Mouse (Mus musculus) CH12.LX (cell line): Measurements from ENCODE around the gene Rpp25l. TPM values are rescaled to one million over a fixed set of nuclear protein-coding genes. Genes with fewer than 3 reads are reported as not detected.

ENCODE experiments used
- DNase-seq: peaks from one replicate; pipeline ENCODE4 v3.0.0-alpha.2; 2013; ENCODE audit errors: extremely low read depth
- H3K27ac ChIP-seq: 2 replicates; pipeline ENCODE4 v1.5.1; 2012; ENCODE audit warnings: low read depth, mild to moderate bottlenecking, control low read depth, moderate library complexity; ENCODE audit not compliant: insufficient read depth
- H3K27me3 ChIP-seq: replicated peaks from 2 replicates; pipeline ENCODE3; 2012; ENCODE audit warnings: inconsistent platforms
- H3K36me3 ChIP-seq, 2 experiments: replicated peaks in 1 of 2; 2 replicates each; pipeline versions ENCODE3 to v1.6.1; 2012; ENCODE audit warnings: inconsistent platforms in 1 of 2, low read length in 1 of 2, mild to moderate bottlenecking in 1 of 2, mixed read lengths in 1 of 2, moderate library complexity in 1 of 2; ENCODE audit not compliant: control insufficient read depth in 1 of 2, insufficient read depth in 1 of 2
- H3K4me1 ChIP-seq, 2 experiments: 2 replicates each; pipeline ENCODE4 v1.6.1; 2012; ENCODE audit warnings: inconsistent platforms in 1 of 2, moderate library complexity in 1 of 2; ENCODE audit not compliant: insufficient read depth in 2 of 2, control insufficient read depth in 1 of 2
- H3K4me2 ChIP-seq: 2 replicates; pipeline ENCODE4 v1.6.1; 2012; ENCODE audit warnings: low read depth, mild to moderate bottlenecking, control low read depth; ENCODE audit not compliant: poor library complexity, insufficient read depth, severe bottlenecking
- H3K4me3 ChIP-seq, 3 experiments: fragments of 150-350 bp in 1 of 3; sonication (generic) in 1 of 3; replicated peaks in 1 of 3; 2 replicates each; pipeline versions ENCODE3 to v1.5.1; 2011 to 2012; ENCODE audit warnings: low read depth in 2 of 3, low read length in 2 of 3, mild to moderate bottlenecking in 2 of 3, moderate library complexity in 2 of 3, control low read depth in 1 of 3, improper control_type of control experiment in 1 of 3, inconsistent platforms in 1 of 3, mixed read lengths in 1 of 3; ENCODE audit not compliant: poor library complexity in 1 of 3
- H3K79me2 ChIP-seq: replicated peaks from 2 replicates; pipeline ENCODE4 v1.6.1; 2012; ENCODE audit warnings: mild to moderate bottlenecking, moderate library complexity; ENCODE audit not compliant: control insufficient read depth, poor library complexity, insufficient read depth, severe bottlenecking; ENCODE audit errors: extremely low read depth
- H3K9ac ChIP-seq: 2 replicates; pipeline ENCODE4 v1.6.1; 2012; ENCODE audit warnings: low read depth, mild to moderate bottlenecking, control low read depth, moderate library complexity; ENCODE audit not compliant: insufficient read depth
- H3K9me3 ChIP-seq: replicated peaks from 2 replicates; pipeline ENCODE3; 2012; ENCODE audit warnings: low read length, inconsistent platforms, mixed read lengths
- BHLHE40 ChIP-seq: IDR thresholded peaks from 2 replicates; pipeline ENCODE4 v1.6.1; 2011; ENCODE audit warnings: mild to moderate bottlenecking, low read depth, low read length, improper control_type of control experiment
- CHD1 ChIP-seq: IDR thresholded peaks from 2 replicates; pipeline ENCODE4 v1.6.1; 2012; ENCODE audit warnings: low read depth, low read length, improper control_type of control experiment, inconsistent platforms
- CHD2 ChIP-seq: IDR thresholded peaks from 2 replicates; pipeline ENCODE4 v1.6.1; 2011; ENCODE audit warnings: low read length, improper control_type of control experiment
- CTCF ChIP-seq, 2 experiments: IDR thresholded peaks in 1 of 2; conservative IDR thresholded peaks in 1 of 2; 2 replicates each; pipeline ENCODE4 v1.5.1; 2011 to 2012; ENCODE audit warnings: low read depth in 2 of 2, low read length in 2 of 2, improper control_type of control experiment in 1 of 2, inconsistent platforms in 1 of 2, mild to moderate bottlenecking in 1 of 2, moderate library complexity in 1 of 2
- ELF1 ChIP-seq: IDR thresholded peaks from 2 replicates; pipeline ENCODE4 v1.6.1; 2014; ENCODE audit warnings: low read depth, mild to moderate bottlenecking, inconsistent platforms, low read length, improper control_type of control experiment
- EP300 ChIP-seq: IDR thresholded peaks from 2 replicates; pipeline ENCODE4 v1.6.1; 2011; ENCODE audit warnings: low read length, improper control_type of control experiment
- ETS1 ChIP-seq: conservative IDR thresholded peaks from 2 replicates; pipeline ENCODE4 v1.6.1; 2012; ENCODE audit warnings: low read depth, mild to moderate bottlenecking, inconsistent platforms, low read length, improper control_type of control experiment, moderate library complexity
- GABPA ChIP-seq: IDR thresholded peaks from 2 replicates; pipeline ENCODE4 v1.6.1; 2012; ENCODE audit warnings: low read depth, low read length, improper control_type of control experiment, inconsistent platforms; ENCODE audit not compliant: insufficient replicate concordance
- HCFC1 ChIP-seq: IDR thresholded peaks from 2 replicates; pipeline ENCODE4 v1.6.1; 2012; ENCODE audit warnings: low read depth, mild to moderate bottlenecking, inconsistent platforms, low read length, improper control_type of control experiment
- IRF4 ChIP-seq: IDR thresholded peaks from 2 replicates; pipeline ENCODE4 v1.6.1; 2014; ENCODE audit warnings: low read depth, mild to moderate bottlenecking, inconsistent platforms, low read length, improper control_type of control experiment
- JUN ChIP-seq: IDR thresholded peaks from 2 replicates; pipeline ENCODE4 v1.6.1; 2011; ENCODE audit warnings: low read depth, mild to moderate bottlenecking, low read length, improper control_type of control experiment, moderate library complexity; ENCODE audit not compliant: insufficient read depth
- JUND ChIP-seq: conservative IDR thresholded peaks from 2 replicates; pipeline ENCODE4 v1.6.1; 2011; ENCODE audit warnings: low read depth, low read length, improper control_type of control experiment
- MAZ ChIP-seq: IDR thresholded peaks from 2 replicates; pipeline ENCODE4 v1.6.1; 2012; ENCODE audit warnings: low read depth, mild to moderate bottlenecking, inconsistent platforms, low read length, improper control_type of control experiment, moderate library complexity
- MEF2A ChIP-seq: IDR thresholded peaks from 2 replicates; pipeline ENCODE4 v1.6.1; 2014; ENCODE audit warnings: low read depth, mild to moderate bottlenecking, inconsistent platforms, low read length, improper control_type of control experiment, borderline replicate concordance
- MXI1 ChIP-seq: IDR thresholded peaks from 2 replicates; pipeline ENCODE4 v1.6.1; 2011; ENCODE audit warnings: mild to moderate bottlenecking, low read depth, low read length, improper control_type of control experiment
- NELFE ChIP-seq: IDR thresholded peaks from 2 replicates; pipeline ENCODE4 v1.6.1; 2011; ENCODE audit warnings: low read depth, low read length, improper control_type of control experiment
- PAX5 ChIP-seq: IDR thresholded peaks from 2 replicates; pipeline ENCODE4 v1.6.1; 2012; ENCODE audit warnings: low read length, inconsistent platforms, mixed read lengths
- POLR2AphosphoS2 ChIP-seq: IDR thresholded peaks from 2 replicates; pipeline ENCODE4 v1.6.1; 2011; ENCODE audit warnings: low read depth, low read length, improper control_type of control experiment
- RCOR1 ChIP-seq: conservative IDR thresholded peaks from 2 replicates; pipeline ENCODE4 v1.6.1; 2012; ENCODE audit warnings: low read depth, mild to moderate bottlenecking, inconsistent platforms, low read length, improper control_type of control experiment
- TBP ChIP-seq: conservative IDR thresholded peaks from 2 replicates; pipeline ENCODE4 v1.6.1; 2011; ENCODE audit warnings: low read depth, low read length, improper control_type of control experiment
- TCF12 ChIP-seq: IDR thresholded peaks from 2 replicates; pipeline ENCODE4 v1.6.1; 2014; ENCODE audit warnings: low read depth, mild to moderate bottlenecking, inconsistent platforms, low read length, improper control_type of control experiment
- UBTF ChIP-seq: IDR thresholded peaks from 2 replicates; pipeline ENCODE4 v1.6.1; 2012; ENCODE audit warnings: low read depth, mild to moderate bottlenecking, inconsistent platforms, low read length, improper control_type of control experiment, moderate library complexity
- USF1 ChIP-seq: IDR thresholded peaks from 2 replicates; pipeline ENCODE4 v1.6.1; 2014; ENCODE audit warnings: low read depth, mild to moderate bottlenecking, inconsistent platforms, low read length, improper control_type of control experiment
- ZC3H11A ChIP-seq: IDR thresholded peaks from 2 replicates; pipeline ENCODE4 v1.6.1; 2012; ENCODE audit warnings: low read depth, mild to moderate bottlenecking, inconsistent platforms, low read length, improper control_type of control experiment
- ZKSCAN1 ChIP-seq: IDR thresholded peaks from 2 replicates; pipeline ENCODE4 v1.6.1; 2012; ENCODE audit warnings: low read depth, inconsistent platforms, low read length, improper control_type of control experiment, borderline replicate concordance
- ZMIZ1 ChIP-seq: IDR thresholded peaks from 2 replicates; pipeline ENCODE4 v1.6.1; 2012; ENCODE audit warnings: low read depth, mild to moderate bottlenecking, inconsistent platforms, low read length, improper control_type of control experiment
- ZNF384 ChIP-seq: IDR thresholded peaks from 2 replicates; pipeline ENCODE4 v1.6.1; 2012; ENCODE audit warnings: low read depth, low read length, improper control_type of control experiment, inconsistent platforms
- dilution Hi-C: fragments of 300-500 bp; cut with MboI; formaldehyde crosslinking; loops from 2 replicates; pipeline ENCODE4 v1.14.3; 2020; ENCODE audit warnings: low sequenced_read_pairs; ENCODE audit not compliant: extremely low pct_unique_long_range_greater_than_20kb, extremely low pct_ligation_motif_present
- in situ Hi-C: fragments of 300-500 bp; cut with MboI; formaldehyde crosslinking; loops from 3 replicates; pipeline ENCODE4 v1.14.3; 2019; ENCODE audit warnings: low sequenced_read_pairs, low pct_ligation_motif_present, low pct_unique_long_range_greater_than_20kb, mixed read lengths
- polyA plus RNA-seq: library from polyadenylated mRNA; unstranded; fragments of >175 nt; gene quantifications from 2 replicates; pipeline ENCODE4 v1.2.1, GENCODE M21; 2012; ENCODE audit warnings: low read depth; ENCODE audit not compliant: insufficient read length
- total RNA-seq, 2 experiments: library from RNA; depleted of rRNA; stranded (reverse); fragments of 300-350 nt in 1 of 2; fragments of >200 nt in 1 of 2; gene quantifications; 2 replicates each; pipeline ENCODE4 v1.2.3; 2012 to 2014

The Rpp25l gene
- total and polyA plus RNA-seq, 3 experiments = 48.1 to 72.8 (median 65.3) TPM

- no peak for DNase-seq
- Histone ChIP-seq H3K4me1 (peaks cover 0 to 11% of the 10 kb centered on the region in 2 experiments; a peak in 2 of 4 replicates), H3K9ac (no peak overlapping the region), H3K36me3 (peaks cover 13 to 45% of the 10 kb centered on the region in 2 experiments), H3K4me3 (no peak overlapping the region), H3K27me3 (no peaks in the 10 kb centered on the region), H3K79me2 (no peaks in the 10 kb centered on the region), H3K4me2 (no peak overlapping the region), H3K27ac (no peak overlapping the region), H3K9me3 (no peaks in the 10 kb centered on the region)
- dilution Hi-C loops (no loop called here), in situ Hi-C loops (no loop called here)
- TF ChIP-seq NELFE (no peak), MAZ (no peak), ZKSCAN1 (no peak), TBP (no peak), ZC3H11A (no peak), RCOR1 (no peak), IRF4 (no peak), TCF12 (no peak), HCFC1 (no peak), MEF2A (no peak), ZMIZ1 (no peak)
Observed at GRCm38 (mm10) chr4:41762099-41762687, 48.9 kb upstream of the Rpp25l start.

GRCm38 (mm10) chr4:41761680-41762079 is 48.3 kb upstream of the Rpp25l start:
- Histone ChIP-seq H3K9me3 (no peaks in the 10 kb centered on the region), H3K4me2 (no peak overlapping the region), H3K4me3 (no peak overlapping the region), H3K9ac (no peak overlapping the region), H3K36me3 (peaks cover 15 to 50% of the 10 kb centered on the region in 2 experiments), H3K79me2 (no peaks in the 10 kb centered on the region), H3K27ac (no peak overlapping the region), H3K27me3 (no peaks in the 10 kb centered on the region), H3K4me1 (peaks cover under 1 to 17% of the 10 kb centered on the region in 2 experiments)
- TF ChIP-seq ETS1 (no peak), CHD1 (no peak), MAZ (no peak), ZNF384 (no peak), BHLHE40 (no peak), POLR2AphosphoS2 (no peak), GABPA (no peak), IRF4 (no peak), CHD2 (no peak), ZKSCAN1 (no peak), PAX5 (no peak), JUND (no peak), CTCF (conservative IDR thresholded peaks at IDR 0.05 in 1 of 2, IDR thresholded peaks at IDR 0.05 in 1 of 2; ENCODE audit: low read depth in 2 of 2, low read length in 2 of 2) (no peak), JUN (no peak), RCOR1 (no peak), EP300 (no peak), ELF1 (no peak), UBTF (no peak), MXI1 (no peak), USF1 (no peak)
- in situ Hi-C loops = no loop called here
- dilution Hi-C loops = no loop called here
- DNase-seq = no peak
